Mouse (Mus musculus): Measurements from ENCODE around the gene Naip2.

DNA sequence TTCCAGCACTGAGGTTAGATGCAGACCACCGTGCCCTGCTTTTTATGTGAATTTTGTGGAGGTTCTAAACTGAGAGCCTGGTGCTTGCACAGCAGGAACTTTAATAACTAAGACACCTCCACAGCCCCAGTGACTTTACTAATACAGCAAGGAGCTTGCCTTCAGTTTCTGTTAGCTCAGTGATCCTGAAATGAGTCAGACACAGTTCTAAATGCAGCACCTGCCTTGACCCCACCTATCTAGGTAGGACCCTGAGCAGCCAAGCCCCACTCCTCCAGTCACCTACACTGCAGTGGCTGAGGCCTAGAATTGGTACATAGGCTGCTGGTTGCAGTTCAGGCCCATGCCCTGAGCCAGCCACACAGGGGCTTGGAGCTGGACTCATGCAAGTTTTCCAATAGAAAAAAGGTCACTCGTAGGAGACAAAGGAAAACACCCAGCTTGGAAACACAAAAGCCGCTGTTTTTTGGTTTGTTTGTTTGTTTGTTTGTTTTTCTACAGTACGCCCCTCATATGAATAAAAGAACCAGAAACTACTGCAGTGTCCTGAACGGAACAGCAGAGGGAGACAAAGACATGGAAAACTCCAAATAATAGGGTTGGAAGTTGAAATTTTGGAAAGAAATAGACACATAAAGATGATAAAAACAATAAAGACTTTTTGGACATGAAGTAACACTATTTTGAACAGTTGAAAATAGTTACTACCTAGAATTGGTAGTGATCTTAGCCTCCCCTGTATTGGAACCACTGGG lies 89.5 kb downstream of the Naip2 start:
- no peak for TF ChIP-seq POLR2A (IDR thresholded peaks at IDR 0.05; ENCODE audit: extremely low read depth, insufficient read depth, low read length)
- TF ChIP-seq CTCF (IDR thresholded peaks at IDR 0.05; ENCODE audit: extremely low read depth, insufficient read depth, low read length): no peak

All from cortical plate, adult 2 months (tissue).